Mouse (Mus musculus): ENCODE data around the gene Iqschfp.

- TF ChIP-seq CTCF (IDR thresholded peaks at IDR 0.05) (no peak), EP300 (IDR thresholded peaks at IDR 0.05) (no peak)
These were observed 297.1 kb downstream of the Iqschfp start for GRCm38 (mm10) chr3:68189100-68189499.

All from lung, postnatal 0 days (tissue).